Mouse (Mus musculus): ENCODE measurements around the gene Gm44973. TPM values are rescaled to one million over a fixed set of nuclear protein-coding genes. Genes with fewer than 3 reads are reported as not detected.
"Not testable (repeated sequence)": the region's sequence is repeated elsewhere in the genome, so short reads cannot be mapped to it uniquely, and the experiment has no call there.

Gm44973 gene
- polyA plus RNA-seq, 1 experiment from 2014 or later, result 1.2 TPM

- Histone ChIP-seq H3K27ac (no peak overlapping the region), H3K4me3 (no peak overlapping the region), H3K4me1 (peaks cover 13% of the 10 kb centered on the region), H3K4me2 (no peak overlapping the region), H3K9ac (no peak overlapping the region), H3K36me3 (peaks cover 69% of the 10 kb centered on the region), H3K9me3 (no peaks in the 10 kb centered on the region), H3K27me3 (no peaks in the 10 kb centered on the region)
- 80% methylated on average over 2 of the region's 2 CpGs for WGBS
- ATAC-seq (ENCODE audit: borderline replicate concordance, extremely low read depth, low FRiP score, low TSS enrichment), result no peak
These were observed 61.6 kb downstream of the Gm44973 start for GRCm38 (mm10) chr7:5076931-5077330.

DNA sequence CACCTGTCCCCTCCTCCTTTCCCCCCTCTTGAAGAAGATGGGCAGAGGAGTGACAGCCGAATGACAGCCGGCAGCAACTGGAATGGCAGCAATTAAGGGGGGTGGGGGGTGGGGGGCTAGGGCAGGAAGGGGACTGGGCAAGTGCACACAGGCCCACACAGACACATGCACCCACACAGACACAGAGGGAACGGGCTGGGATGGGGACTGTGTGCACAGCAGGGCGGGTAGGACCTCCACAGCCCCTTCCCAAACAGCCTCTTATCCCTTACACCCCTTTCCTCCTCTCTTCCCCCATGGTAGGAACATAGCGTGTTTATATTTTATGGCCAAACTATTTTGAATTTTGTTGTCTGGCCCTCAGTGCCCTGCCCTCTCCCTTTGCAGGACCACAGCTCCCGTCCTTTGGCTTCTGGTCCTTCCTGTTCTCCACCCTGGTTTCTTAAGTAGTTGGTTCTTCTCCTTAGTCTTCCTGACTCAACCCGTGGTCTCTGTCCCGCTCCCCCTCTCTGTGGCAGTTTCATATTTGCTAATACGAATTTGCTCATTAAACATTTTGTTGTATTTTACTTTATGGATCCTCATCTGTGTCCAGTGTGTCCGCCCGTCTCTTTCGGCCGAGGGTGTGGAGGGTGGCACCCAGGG lies 64.2 kb downstream of the Gm44973 start:
- Histone ChIP-seq H3K4me1 (peaks cover 13% of the 10 kb centered on the region), H3K4me2 (peak overlapping the region; percentile 85), H3K27ac (peak overlapping the region; percentile 95), H3K36me3 (peaks cover 58% of the 10 kb centered on the region), H3K4me3 (peak overlapping the region; percentile 98)
- H3K27me3 ChIP-seq, H3K9ac ChIP-seq, H3K9me3 ChIP-seq: not testable (repeated sequence)
- peak; percentile 36 for ATAC-seq (ENCODE audit: borderline replicate concordance, extremely low read depth, low FRiP score, low TSS enrichment)
- 26% methylated on average over 7 of the region's 13 CpGs for WGBS

- peak within 1 kb of the TSS; percentile 85 for H3K4me2 ChIP-seq
- peak within 1 kb of the TSS; percentile 98 for H3K9ac ChIP-seq
- H3K4me1 ChIP-seq, result peaks cover 13% of the 10 kb centered on the region
- peak within 1 kb of the TSS; percentile 98 for H3K4me3 ChIP-seq
- H3K9me3 ChIP-seq, result no peaks in the 10 kb centered on the region
- under 1% methylated on average over 75 of the region's 81 CpGs for WGBS
- peaks cover 58% of the 10 kb centered on the region for H3K36me3 ChIP-seq
- peak; percentile 97 for ATAC-seq (ENCODE audit: borderline replicate concordance, extremely low read depth, low FRiP score, low TSS enrichment)
- no peaks in the 10 kb centered on the region for H3K27me3 ChIP-seq
- H3K27ac ChIP-seq, result peak within 1 kb of the TSS; percentile 95
These were observed 64.9 kb downstream of the Gm44973 start, which contains the start of gene Epn1 for GRCm38 (mm10) chr7:5080010-5080751. Gene Epn1, plus strand, starts transcription at chr7:5080235.

- Histone ChIP-seq H3K4me2 (peak overlapping the region; percentile 85), H3K36me3 (peaks cover 56% of the 10 kb centered on the region), H3K9ac (peak overlapping the region; percentile 98), H3K27me3 (no peaks in the 10 kb centered on the region), H3K4me3 (peak overlapping the region; percentile 98), H3K9me3 (no peaks in the 10 kb centered on the region), H3K4me1 (peaks cover 13% of the 10 kb centered on the region), H3K27ac (peak overlapping the region; percentile 95)
- ATAC-seq (ENCODE audit: borderline replicate concordance, extremely low read depth, low FRiP score, low TSS enrichment), result no peak
- WGBS, result 8% methylated on average over 6 of the region's 6 CpGs
These were observed 65.5 kb downstream of the Gm44973 start for GRCm38 (mm10) chr7:5080815-5081214.

DNA sequence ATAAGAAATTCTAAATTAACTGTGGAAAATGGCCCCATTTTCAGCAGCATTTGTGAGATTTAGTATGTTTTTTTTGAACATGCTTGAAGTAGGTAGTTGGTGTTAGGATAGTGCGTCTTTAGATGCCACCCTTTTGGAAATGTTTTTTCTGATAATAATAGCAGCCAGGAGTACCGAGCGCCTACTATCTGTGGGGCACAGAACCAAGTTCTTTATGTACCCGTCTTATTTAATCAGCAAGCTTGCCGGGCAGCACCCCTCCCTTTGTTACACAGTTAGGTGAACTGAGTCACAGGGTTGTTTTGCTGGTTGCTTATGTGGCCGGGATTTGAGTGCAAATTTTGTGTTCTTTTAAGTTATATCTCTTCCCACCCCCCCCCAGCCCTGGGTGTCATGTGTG lies 65.9 kb downstream of the Gm44973 start:
- no peaks in the 10 kb centered on the region for H3K9me3 ChIP-seq
- peaks cover 56% of the 10 kb centered on the region for H3K36me3 ChIP-seq
- H3K27me3 ChIP-seq, result no peaks in the 10 kb centered on the region
- 53% methylated on average over 6 of the region's 6 CpGs for WGBS
- no peak for ATAC-seq (ENCODE audit: borderline replicate concordance, extremely low read depth, low FRiP score, low TSS enrichment)
- H3K4me2 ChIP-seq, result peak overlapping the region; percentile 85
- H3K4me1 ChIP-seq, result peaks cover 13% of the 10 kb centered on the region
- peak overlapping the region; percentile 98 for H3K9ac ChIP-seq
- peak overlapping the region; percentile 98 for H3K4me3 ChIP-seq
- H3K27ac ChIP-seq, result no peak overlapping the region

DNA sequence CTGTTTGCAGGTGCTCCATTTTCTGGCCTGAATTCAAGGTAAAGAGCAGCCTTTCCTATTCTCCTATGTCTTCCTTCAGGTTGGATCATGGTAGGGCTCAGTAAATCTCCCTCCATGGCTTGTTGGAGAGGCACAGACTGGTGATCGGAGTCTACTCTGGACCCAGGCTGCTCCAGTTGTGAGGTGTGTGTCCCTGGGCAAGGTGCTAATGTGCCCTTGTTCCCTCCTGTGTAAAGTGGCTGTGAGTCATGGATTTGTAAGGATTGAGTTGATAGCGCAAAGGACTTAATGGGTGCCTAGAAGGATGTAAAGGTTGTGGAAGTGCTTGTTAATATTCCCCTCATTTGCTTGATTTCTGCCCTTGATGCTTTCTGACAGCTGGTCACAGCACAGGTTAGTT lies 66.6 kb downstream of the Gm44973 start:
- Histone ChIP-seq H3K4me2 (peak overlapping the region; percentile 85), H3K9ac (no peak overlapping the region), H3K4me3 (no peak overlapping the region)

More for the DNA sequence above, 66.6 kb downstream of the Gm44973 start:
- no peaks in the 10 kb centered on the region for H3K9me3 ChIP-seq
- peaks cover 13% of the 10 kb centered on the region for H3K4me1 ChIP-seq
- no peak for ATAC-seq (ENCODE audit: borderline replicate concordance, extremely low read depth, low FRiP score, low TSS enrichment)
- peaks cover 53% of the 10 kb centered on the region for H3K36me3 ChIP-seq
- H3K27ac ChIP-seq, result no peak overlapping the region
- WGBS, result 92% methylated on average over 2 of the region's 2 CpGs
- H3K27me3 ChIP-seq, result no peaks in the 10 kb centered on the region

Other genes starting within 250 kb of the Gm44973 start
- gene Fam71e2, start 244.2 kb upstream of the Gm44973 start, polyA plus RNA-seq (2015; fragmentation: Nextera tagmentation; extraction: Ambion mirVana), result not detected in 2 replicates
- 0.19 and 0.26 TPM in 2 replicates for gene Il11, start 232.6 kb upstream of the Gm44973 start, polyA plus RNA-seq (2015; fragmentation: Nextera tagmentation; extraction: Ambion mirVana)
- 0.57 and 0.76 TPM in 2 replicates for gene Tmem190, start 232.6 kb upstream of the Gm44973 start, polyA plus RNA-seq (2015; fragmentation: Nextera tagmentation; extraction: Ambion mirVana)
- 20.8 and 21.4 TPM in 2 replicates for gene Tmem238, start 225.8 kb upstream of the Gm44973 start, polyA plus RNA-seq (2015; fragmentation: Nextera tagmentation; extraction: Ambion mirVana)
- gene Rpl28, start 222.6 kb upstream of the Gm44973 start, polyA plus RNA-seq (2015; fragmentation: Nextera tagmentation; extraction: Ambion mirVana), result 314 and 334 TPM in 2 replicates
- 409 and 411 TPM in 2 replicates for gene Ube2s, start 202.9 kb upstream of the Gm44973 start, polyA plus RNA-seq (2015; fragmentation: Nextera tagmentation; extraction: Ambion mirVana)
- gene Shisa7, start 170.8 kb upstream of the Gm44973 start, polyA plus RNA-seq (2015; fragmentation: Nextera tagmentation; extraction: Ambion mirVana), result 0.94 and 1.3 TPM in 2 replicates
- gene Isoc2b, start 145.2 kb upstream of the Gm44973 start, polyA plus RNA-seq (2015; fragmentation: Nextera tagmentation; extraction: Ambion mirVana), result 10.6 and 12.3 TPM in 2 replicates
- gene Isoc2a, start 138.3 kb upstream of the Gm44973 start, polyA plus RNA-seq (2015; fragmentation: Nextera tagmentation; extraction: Ambion mirVana), result 0.63 and 0.81 TPM in 2 replicates
- gene Gm36210, start 109.0 kb upstream of the Gm44973 start, polyA plus RNA-seq (2015; fragmentation: Nextera tagmentation; extraction: Ambion mirVana), result 0.16 TPM in 1 of 2 replicates, not detected in the other
- 3.2 and 3.4 TPM in 2 replicates for gene Zfp628, start 100.3 kb upstream of the Gm44973 start, polyA plus RNA-seq (2015; fragmentation: Nextera tagmentation; extraction: Ambion mirVana)
- gene Nat14, start 93.5 kb upstream of the Gm44973 start, polyA plus RNA-seq (2015; fragmentation: Nextera tagmentation; extraction: Ambion mirVana), result 2.8 and 3.7 TPM in 2 replicates
- 1.6 and 2.2 TPM in 2 replicates for gene Ssc5d, start 89.7 kb upstream of the Gm44973 start, polyA plus RNA-seq (2015; fragmentation: Nextera tagmentation; extraction: Ambion mirVana)
- 0.39 and 1.2 TPM in 2 replicates for gene Sbk2, start 51.1 kb upstream of the Gm44973 start, polyA plus RNA-seq (2015; fragmentation: Nextera tagmentation; extraction: Ambion mirVana)
- gene Sbk3, start 44.3 kb upstream of the Gm44973 start, polyA plus RNA-seq (2015; fragmentation: Nextera tagmentation; extraction: Ambion mirVana), result 0.52 and 0.77 TPM in 2 replicates
- 31.5 and 32.0 TPM in 2 replicates for gene Zfp579, start 19.3 kb upstream of the Gm44973 start, polyA plus RNA-seq (2015; fragmentation: Nextera tagmentation; extraction: Ambion mirVana)
- gene Zfp524, start 1.1 kb upstream of the Gm44973 start, polyA plus RNA-seq (2015; fragmentation: Nextera tagmentation; extraction: Ambion mirVana), result 15.8 TPM in 2 replicates
- gene Fiz1, start 799 bp upstream of the Gm44973 start, polyA plus RNA-seq (2015; fragmentation: Nextera tagmentation; extraction: Ambion mirVana), result 45.5 and 47.3 TPM in 2 replicates
- gene Zfp865, start 4.9 kb downstream of the Gm44973 start, polyA plus RNA-seq (2015; fragmentation: Nextera tagmentation; extraction: Ambion mirVana), result 6.4 and 6.7 TPM in 2 replicates
- gene Ccdc106, start 5.1 kb downstream of the Gm44973 start, polyA plus RNA-seq (2015; fragmentation: Nextera tagmentation; extraction: Ambion mirVana), result 7.0 and 7.6 TPM in 2 replicates
- not detected in 2 replicates for gene 4632433K11Rik, start 18.6 kb downstream of the Gm44973 start, polyA plus RNA-seq (2015; fragmentation: Nextera tagmentation; extraction: Ambion mirVana)
- gene Zfp784, start 22.9 kb downstream of the Gm44973 start, polyA plus RNA-seq (2015; fragmentation: Nextera tagmentation; extraction: Ambion mirVana), result 4.9 and 5.0 TPM in 2 replicates
- 29.2 and 30.0 TPM in 2 replicates for gene Zfp580, start 36.0 kb downstream of the Gm44973 start, polyA plus RNA-seq (2015; fragmentation: Nextera tagmentation; extraction: Ambion mirVana)
- 147 and 150 TPM in 2 replicates for gene U2af2, start 46.6 kb downstream of the Gm44973 start, polyA plus RNA-seq (2015; fragmentation: Nextera tagmentation; extraction: Ambion mirVana)
- 55.1 and 60.5 TPM in 2 replicates for gene Epn1, start 64.7 kb downstream of the Gm44973 start, polyA plus RNA-seq (2015; fragmentation: Nextera tagmentation; extraction: Ambion mirVana)
- not detected in 2 replicates for gene Rfpl4, start 101.5 kb downstream of the Gm44973 start, polyA plus RNA-seq (2015; fragmentation: Nextera tagmentation; extraction: Ambion mirVana)
- gene Rasl2-9, start 110.5 kb downstream of the Gm44973 start, polyA plus RNA-seq (2015; fragmentation: Nextera tagmentation; extraction: Ambion mirVana), result 0.47 and 0.64 TPM in 2 replicates
- gene Vmn1r55, start 134.2 kb downstream of the Gm44973 start, polyA plus RNA-seq (2015; fragmentation: Nextera tagmentation; extraction: Ambion mirVana), result not detected in 2 replicates
- gene Vmn1r56, start 181.3 kb downstream of the Gm44973 start, polyA plus RNA-seq (2015; fragmentation: Nextera tagmentation; extraction: Ambion mirVana), result not detected in 2 replicates
- gene Vmn1r57, start 203.0 kb downstream of the Gm44973 start, polyA plus RNA-seq (2015; fragmentation: Nextera tagmentation; extraction: Ambion mirVana), result not detected in 2 replicates